Comparison of ENCODE assay signal across 8 mouse cellular contexts in the genomic region with DNA sequence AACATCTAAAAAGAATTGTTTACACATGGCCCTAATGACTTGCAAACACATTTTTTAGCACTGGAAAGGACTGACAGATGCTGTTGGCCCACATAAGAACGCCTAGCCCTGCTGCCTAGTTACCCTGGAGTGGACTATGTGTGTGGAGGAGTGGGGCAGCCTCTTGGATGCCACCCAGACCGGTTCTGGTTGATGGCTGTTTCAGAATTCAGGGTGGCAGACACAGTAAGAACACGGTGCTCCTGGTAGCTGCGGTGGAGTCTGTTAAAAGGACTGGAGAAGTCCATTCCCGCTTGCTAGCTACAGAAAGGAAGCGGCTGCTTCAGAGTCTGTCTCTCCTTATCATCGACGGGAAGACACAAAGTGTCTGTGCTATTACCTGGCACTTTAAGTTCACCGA. TPM values are rescaled to one million over a fixed set of nuclear protein-coding genes. Genes with fewer than 3 reads are reported as not detected.
DNase-seq lines count a peak whose midpoint lies in the region; ATAC-seq lines count a peak whose summit lies in the region.

No protein-coding gene starts in this region.

- intact Hi-C loops in left cerebral cortex, postnatal 36 days (cut with DNase I), result loop anchor here (5.0 kb wide), 2 partner anchors 133 to 178 kb away; no protein-coding TSS in a partner anchor

- no peak for DNase-seq in frontal cortex, postnatal 25 days (ENCODE audit: low spot score in 2 of 2)
- peak; percentile 47 to 53 for DNase-seq in right cerebral cortex, adult 2 months (ENCODE audit: low spot score in 2 of 2)
- DNase-seq in right cerebral cortex, postnatal 25 days, result no peak
- peak; percentile 22 to 39 for DNase-seq in left cerebral cortex, postnatal 36 days (ENCODE audit: low spot score in 2 of 2)
- DNase-seq in testis, postnatal 10 days (ENCODE audit: low spot score), result peak; percentile 60
- no peak for DNase-seq in thymus, postnatal 10 days (ENCODE audit: low spot score in 2 of 2)
- DNase-seq in B cell, adult 2 months, result no peak

- peak; percentile 76 for ATAC-seq in frontal cortex, adult (ENCODE audit: low TSS enrichment)

RNA-seq across cellular contexts. Expression of a gene that starts 57.4 kb away (rescaled TPM):
- 10 to 100 TPM; 70.1 to 92.5 TPM for total RNA-seq in left cerebral cortex, postnatal 36 days (2021)

Comparison
In these comparisons a context has a peak if more than half of its experiments do, and no peak if none do; other contexts are left out.
1. DNase-seq: peak in right cerebral cortex, adult 2 months (2 of 2), left cerebral cortex, postnatal 36 days (2 of 2) and testis, postnatal 10 days (single experiment); none in frontal cortex, postnatal 25 days (0 of 2), right cerebral cortex, postnatal 25 days (single experiment), thymus, postnatal 10 days (0 of 2) and B cell, adult 2 months (0 of 2).